Mouse (Mus musculus): ENCODE data around the gene Grb2. TPM values are rescaled to one million over a fixed set of nuclear protein-coding genes. Genes with fewer than 3 reads are reported as not detected.

Gene Grb2
- total RNA-seq, 4 experiments from 2014 or later, result 206 to 217 (median 212) TPM

DNA sequence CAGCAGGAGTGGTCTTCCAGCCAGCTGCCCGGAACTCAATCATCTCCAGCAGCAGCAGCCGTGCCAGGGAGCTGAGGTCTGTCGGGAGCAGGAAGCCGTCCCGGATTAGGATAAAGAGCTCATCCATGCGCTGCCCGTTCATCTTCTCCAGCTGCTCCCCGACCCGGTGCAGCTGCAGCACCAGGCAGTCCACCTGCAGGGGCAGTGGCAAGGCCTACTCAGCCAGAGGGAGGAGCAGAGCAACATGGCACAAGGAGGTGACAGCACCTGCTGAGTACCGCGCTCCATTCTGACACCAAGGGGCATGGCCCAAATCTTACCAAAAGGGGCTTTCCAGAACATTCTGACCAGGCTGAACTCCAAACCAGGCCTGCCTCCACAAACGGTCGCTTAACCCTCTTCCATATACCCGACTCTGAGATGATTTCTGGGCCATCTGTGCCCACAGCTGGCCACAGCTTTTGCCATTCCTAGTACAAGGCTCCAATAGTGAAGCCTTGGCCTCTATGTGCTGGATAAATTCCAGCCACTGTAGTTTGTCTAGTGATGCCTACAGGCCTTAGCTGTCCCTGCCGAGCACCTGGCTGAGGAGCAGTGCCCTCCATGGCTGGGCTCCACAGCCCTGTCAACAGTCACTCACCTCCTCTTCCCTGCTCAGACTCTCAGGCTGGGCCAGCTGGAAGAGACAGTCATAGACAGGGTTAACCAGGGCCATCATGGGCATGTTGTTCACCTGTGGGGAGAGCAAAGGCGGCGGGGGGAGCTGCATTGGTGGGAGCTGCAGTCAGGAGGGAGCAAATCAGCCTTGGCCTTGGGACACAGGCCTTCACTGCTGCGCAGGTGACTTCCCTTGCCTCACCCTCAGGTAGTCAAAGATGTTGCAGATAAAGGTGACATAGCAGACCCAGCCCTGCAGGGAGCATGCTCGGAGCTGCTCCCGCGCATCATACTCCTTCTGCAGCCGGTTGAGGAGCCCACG, 99.7 kb downstream of the Grb2 start:
- no peak for DNase-seq (ENCODE audit: low spot score in 2 of 2)

DNA sequence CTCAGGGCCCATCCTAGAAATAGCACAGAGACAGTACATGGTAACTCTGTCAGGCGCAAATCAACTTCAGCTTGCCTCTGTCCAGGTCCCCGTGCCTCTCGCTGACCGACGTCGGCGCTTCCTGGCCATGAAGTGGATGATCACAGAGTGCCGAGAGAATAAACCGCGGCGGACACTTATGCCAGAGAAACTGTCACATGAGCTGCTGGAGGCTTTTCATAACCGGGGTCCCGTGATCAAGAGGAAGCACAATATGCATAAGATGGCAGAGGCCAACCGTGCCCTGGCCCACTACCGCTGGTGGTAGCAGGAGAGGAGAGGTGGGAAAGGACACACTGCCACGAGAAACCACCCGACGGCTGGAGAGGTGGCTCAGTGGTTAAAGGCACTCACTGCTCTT, 101.7 kb downstream of the Grb2 start:
- DNase-seq (ENCODE audit: low spot score in 2 of 2), result no peak

DNA sequence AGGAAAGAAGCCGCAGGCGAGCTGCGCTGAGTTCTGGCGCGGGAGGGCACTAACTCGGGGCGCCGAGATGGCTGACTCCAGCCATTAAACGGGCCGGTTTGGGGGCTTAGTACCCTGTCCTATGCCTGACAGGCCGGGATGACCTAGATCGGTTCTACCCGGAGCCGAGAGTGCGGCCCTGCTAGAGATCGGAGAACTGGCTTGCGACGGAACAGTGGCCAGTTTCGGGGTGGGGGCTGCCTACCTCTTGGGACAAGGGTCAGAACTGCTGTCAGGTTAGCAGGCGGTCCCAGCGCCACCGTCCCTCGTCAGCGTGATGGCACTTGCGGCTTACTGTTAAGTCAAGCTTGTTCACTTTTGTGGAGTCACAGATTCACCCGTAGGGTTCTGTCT, 104.1 kb downstream of the Grb2 start:
- no peak for DNase-seq (ENCODE audit: low spot score in 2 of 2)

DNA sequence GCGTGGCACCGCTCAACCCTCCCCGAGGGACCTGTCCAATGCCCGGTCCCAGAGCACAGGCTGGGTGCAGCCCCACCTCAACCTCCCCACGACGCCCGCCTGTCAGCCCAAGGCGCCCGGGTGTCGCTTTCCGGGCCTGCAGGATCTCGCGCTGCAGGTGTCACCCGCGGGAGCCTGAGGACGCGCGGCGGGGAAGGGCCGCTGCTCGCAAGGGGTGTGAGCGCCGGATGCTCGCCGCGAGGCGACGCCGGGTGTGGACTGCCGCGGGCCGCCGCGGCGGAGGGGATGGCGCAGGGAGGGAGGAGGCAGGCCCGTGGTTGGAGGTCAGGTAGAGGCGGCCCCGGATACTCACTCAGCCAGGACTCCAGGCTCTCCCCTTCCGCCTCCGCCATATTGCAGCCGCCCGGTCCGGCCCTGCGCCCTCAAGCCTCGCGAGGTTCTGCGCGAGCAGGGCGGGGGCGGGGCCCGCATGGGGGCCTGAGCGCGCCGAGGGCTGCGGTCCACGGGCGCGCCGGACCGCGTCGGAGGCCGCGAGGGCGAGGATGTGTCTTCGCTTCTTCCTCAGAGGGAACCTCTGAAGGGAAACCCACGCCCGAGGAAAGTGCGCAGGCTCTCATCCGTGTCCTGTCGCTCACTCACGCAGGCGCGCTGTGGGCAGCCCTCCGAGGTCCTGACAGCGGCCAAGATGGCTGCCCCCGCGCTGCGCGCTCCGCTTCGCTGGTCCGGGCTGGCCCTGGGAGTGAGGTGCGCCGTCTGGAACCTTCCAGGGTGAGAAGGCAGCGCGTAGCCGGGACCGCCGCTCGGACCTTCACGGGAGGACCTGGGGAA, 104.7 kb downstream of the Grb2 start, which contains the start of the genes Mrps7 and Gga3:
Gene Mrps7 (plus strand): TSS at position 450 of the 828 bp plus-strand sequence.
Gene Gga3 (minus strand): TSS at position 576 of the 828 bp plus-strand sequence.
- DNase-seq (ENCODE audit: low spot score in 2 of 2), result peak; percentile 79 to 83

DNA sequence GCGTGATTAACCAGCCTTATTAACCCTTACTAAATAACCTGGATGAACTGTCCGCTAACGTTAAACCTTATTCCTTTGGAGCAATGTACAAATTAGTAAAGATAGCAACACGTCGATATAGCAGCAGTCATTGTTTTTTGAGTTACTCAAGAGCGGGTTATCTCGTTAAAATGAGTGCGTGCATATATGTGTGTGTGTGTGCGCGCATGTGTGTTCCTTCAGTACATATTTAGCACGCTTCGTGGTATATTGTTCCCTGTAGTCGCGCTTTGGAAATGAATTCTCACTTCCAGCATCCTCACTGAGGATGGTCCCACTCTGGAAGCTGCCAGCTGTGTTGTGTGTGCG, 105.3 kb downstream of the Grb2 start:
- no peak for DNase-seq (ENCODE audit: low spot score in 2 of 2)

DNA sequence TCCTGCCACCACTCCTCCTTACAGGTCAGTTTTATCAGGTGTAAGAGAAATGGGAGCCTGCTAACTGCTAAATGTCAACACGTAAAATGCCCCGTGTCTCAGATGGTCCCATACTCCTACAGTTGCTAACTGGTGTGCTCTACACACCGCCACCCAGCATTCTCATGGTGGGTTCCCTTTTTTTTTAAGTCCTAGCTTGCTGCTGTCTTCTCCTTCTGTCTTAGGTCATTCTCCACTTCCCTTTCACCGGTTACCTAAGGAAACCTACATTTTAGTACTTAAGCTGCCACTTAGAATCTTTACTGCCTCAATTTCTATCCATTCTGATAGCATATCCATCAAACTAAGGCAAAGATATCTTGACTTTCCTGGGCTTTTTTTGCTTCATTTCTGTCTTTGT, 107.2 kb downstream of the Grb2 start:
- DNase-seq (ENCODE audit: low spot score in 2 of 2), result no peak

DNA sequence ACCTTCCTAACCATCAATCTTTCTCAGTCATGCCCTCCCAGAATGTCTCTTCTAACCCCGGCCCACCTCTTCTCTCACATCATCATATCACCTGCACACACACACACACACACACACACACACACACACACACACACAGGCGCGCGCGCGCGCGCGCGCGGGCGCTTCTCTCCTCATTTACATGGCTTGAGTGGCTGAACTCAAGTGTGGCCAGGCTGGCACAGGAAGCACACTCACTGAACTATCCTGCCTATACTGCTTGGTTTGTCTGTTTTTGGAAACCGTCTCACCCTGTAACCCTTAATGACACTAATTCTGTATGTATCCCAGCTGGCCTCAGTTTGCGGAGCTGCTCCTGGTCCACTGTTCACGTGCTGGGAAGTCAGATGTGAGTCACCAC, 107.7 kb downstream of the Grb2 start:
- DNase-seq (ENCODE audit: low spot score in 2 of 2), result no peak

DNA sequence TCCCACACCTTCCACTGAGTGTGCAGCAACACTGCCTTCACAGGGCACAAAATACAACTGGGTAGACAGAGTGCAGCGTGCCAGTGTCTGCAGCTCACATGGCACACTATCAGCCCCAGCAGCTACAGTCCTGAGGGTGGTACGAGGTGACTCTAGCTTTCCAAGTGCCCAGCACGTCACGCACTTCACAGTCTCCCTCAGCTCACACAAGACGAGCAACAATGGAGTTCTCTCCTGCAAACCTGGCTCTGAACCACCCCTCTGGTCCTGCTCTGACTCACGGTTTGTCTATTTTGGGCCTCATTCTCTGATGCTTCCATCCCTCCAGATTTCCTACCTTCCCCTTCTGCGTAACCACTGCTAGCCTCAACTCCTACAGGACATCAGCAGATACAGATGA, 108.7 kb downstream of the Grb2 start:
- DNase-seq (ENCODE audit: low spot score in 2 of 2), result peak in 1 of 2 experiments; percentile 72

DNA sequence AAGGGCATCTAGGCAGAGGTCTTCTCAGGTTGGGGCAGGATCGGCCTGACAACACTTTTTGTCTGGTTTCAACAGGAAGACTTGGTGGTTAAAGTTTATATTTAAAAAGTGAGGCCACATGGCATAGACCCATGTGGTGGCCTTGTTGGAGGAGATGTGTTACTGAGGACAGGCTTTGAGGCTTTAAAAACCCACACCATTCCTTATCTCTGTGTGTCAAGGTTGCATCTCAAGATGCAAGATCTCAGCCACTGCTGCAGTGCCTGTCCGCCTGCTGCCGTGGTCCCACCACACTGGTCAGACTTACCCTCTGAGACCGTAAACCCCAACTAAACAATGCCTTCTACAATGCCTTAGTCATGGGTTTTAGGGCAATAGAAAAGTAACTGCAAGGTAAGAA, 110.1 kb downstream of the Grb2 start:
- DNase-seq (ENCODE audit: low spot score in 2 of 2), result no peak

DNA sequence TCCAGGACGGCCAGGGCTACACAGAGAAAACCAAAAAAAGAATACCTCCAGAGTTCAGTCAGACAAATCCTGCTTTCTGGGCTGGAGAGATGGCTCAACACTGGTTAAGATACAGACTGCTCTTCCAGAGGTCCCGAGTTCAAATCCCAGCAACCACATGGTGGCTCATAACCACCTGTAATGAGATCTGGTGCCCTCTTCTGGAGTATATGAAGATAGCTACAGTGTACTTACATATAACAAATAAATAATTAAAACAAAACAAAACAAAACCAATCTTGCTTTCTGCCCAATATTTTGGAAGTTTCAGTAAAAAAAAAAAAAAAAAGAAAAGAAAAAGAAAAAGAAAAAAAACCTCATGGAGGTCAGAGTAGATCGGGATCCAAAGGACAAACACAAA, 113.2 kb downstream of the Grb2 start:
- DNase-seq (ENCODE audit: low spot score in 2 of 2), result no peak

Other genes starting within 250 kb of the Grb2 start
- gene Slc16a5, start 246.1 kb downstream of the Grb2 start, total RNA-seq (2022), result not detected
- 10 to 100 TPM; 11.6 to 15.1 (median 13.4) TPM for gene Armc7, start 232.9 kb downstream of the Grb2 start, total RNA-seq (2022)
- 10 to 100 TPM; 58.4 to 66.1 (median 61.0) TPM for gene Nt5c, start 216.7 kb downstream of the Grb2 start, total RNA-seq (2022)
- 100 to 1,000 TPM; 125 to 152 (median 137) TPM for gene Jpt1, start 194.2 kb downstream of the Grb2 start, total RNA-seq (2022)
- 100 to 1,000 TPM; 262 to 316 (median 290) TPM for gene Sumo2, start 172.3 kb downstream of the Grb2 start, total RNA-seq (2022)
- 10 to 100 TPM; 43.9 to 49.4 (median 46.0) TPM for gene Nup85, start 144.2 kb downstream of the Grb2 start, total RNA-seq (2022)
- gene Mrps7, start 104.7 kb downstream of the Grb2 start, total RNA-seq (2022), result 10 to 100 TPM; 36.9 to 57.0 (median 48.4) TPM
- gene Gga3, start 104.5 kb downstream of the Grb2 start, total RNA-seq (2022), result 10 to 100 TPM; 73.8 to 92.9 (median 89.0) TPM
- gene Mif4gd, start 95.6 kb downstream of the Grb2 start, total RNA-seq (2022), result 10 to 100 TPM; 13.9 to 22.0 (median 17.6) TPM
- gene Slc25a19, start 80.3 kb downstream of the Grb2 start, total RNA-seq (2022), result 10 to 100 TPM; 54.5 to 62.2 (median 58.5) TPM
- gene Tmem94, start 56.8 kb upstream of the Grb2 start, total RNA-seq (2022), result 10 to 100 TPM; 58.1 to 66.3 (median 62.9) TPM
- 10 to 100 TPM; 18.2 to 18.9 (median 18.4) TPM for gene Caskin2, start 105.0 kb upstream of the Grb2 start, total RNA-seq (2022)
- gene Tsen54, start 106.1 kb upstream of the Grb2 start, total RNA-seq (2022), result 10 to 100 TPM; 12.4 to 17.1 (median 14.5) TPM
- 1 to 10 TPM; 2.5 to 5.2 (median 4.6) TPM for gene Llgl2, start 115.5 kb upstream of the Grb2 start, total RNA-seq (2022)
- gene Myo15b, start 149.8 kb upstream of the Grb2 start, total RNA-seq (2022), result under 1 TPM; 0.07 to 0.89 (median 0.57) TPM
- gene Smim5, start 191.4 kb upstream of the Grb2 start, total RNA-seq (2022), result 1 to 10 TPM in 1 of 4 experiments, under 1 TPM in 2, not detected in 1; 0.78 to 1.6 (median 0.95) TPM
- not detected for gene Smim6, start 203.4 kb upstream of the Grb2 start, total RNA-seq (2022)
- 10 to 100 TPM; 42.0 to 61.0 (median 55.7) TPM for gene Sap30bp, start 224.7 kb upstream of the Grb2 start, total RNA-seq (2022)
- 10 to 100 TPM; 23.5 to 33.0 (median 25.2) TPM for gene Recql5, start 224.9 kb upstream of the Grb2 start, total RNA-seq (2022)

Measured in left cerebral cortex, adult 8-10 months (tissue).